Mouse (Mus musculus) spleen, adult 18-20 months (tissue): ENCODE measurements at regions not wholly inside any gene's neighbourhood (a gene's known extent, or its start where the extent isn't known, plus 50 kb on each side); places are given as distances from the start of the nearest gene placed in this dataset.

Source experiments
- DNase-seq, 2 experiments: peaks; one replicate each; pipeline ENCODE4 v3.0.0; 2022; ENCODE audit warnings: mixed read lengths in 2 of 2

GRCm38 (mm10) chr2:30717566-30718328, 85.7 kb downstream of the 1700001O22Rik start:
- DNase-seq, result no peak

GRCm38 (mm10) chr2:30716580-30717565, 86.6 kb downstream of the 1700001O22Rik start:
- DNase-seq, result no peak

DNA sequence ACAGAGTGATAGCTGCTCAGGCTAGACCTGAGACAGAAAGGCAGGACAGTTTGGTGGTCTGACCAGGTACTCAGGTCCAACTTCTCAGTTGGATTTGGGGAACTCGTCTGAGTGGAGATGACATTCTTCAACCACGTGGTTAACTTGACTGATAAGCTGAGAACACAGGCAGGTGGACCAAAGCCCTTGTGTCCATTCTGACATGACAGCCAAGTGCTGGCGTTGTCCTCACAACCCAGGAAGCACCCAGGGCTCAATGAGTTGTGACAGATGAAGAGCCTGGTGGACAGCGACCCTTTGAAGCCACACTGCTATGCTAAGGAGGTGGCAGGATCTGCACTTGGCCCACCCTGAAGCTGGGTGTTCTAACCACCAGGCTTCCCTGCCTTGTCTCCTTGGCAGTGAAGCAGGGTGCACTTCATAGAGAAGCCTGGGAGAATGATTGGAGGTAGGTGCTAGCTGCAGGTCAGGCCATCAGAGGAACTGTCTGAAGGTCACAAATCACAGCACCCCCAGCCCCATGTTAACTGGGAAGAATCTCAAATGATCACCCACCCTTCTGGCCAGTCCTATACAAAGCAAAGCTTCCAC, 87.6 kb downstream of the 1700001O22Rik start:
- no peak for DNase-seq

DNA sequence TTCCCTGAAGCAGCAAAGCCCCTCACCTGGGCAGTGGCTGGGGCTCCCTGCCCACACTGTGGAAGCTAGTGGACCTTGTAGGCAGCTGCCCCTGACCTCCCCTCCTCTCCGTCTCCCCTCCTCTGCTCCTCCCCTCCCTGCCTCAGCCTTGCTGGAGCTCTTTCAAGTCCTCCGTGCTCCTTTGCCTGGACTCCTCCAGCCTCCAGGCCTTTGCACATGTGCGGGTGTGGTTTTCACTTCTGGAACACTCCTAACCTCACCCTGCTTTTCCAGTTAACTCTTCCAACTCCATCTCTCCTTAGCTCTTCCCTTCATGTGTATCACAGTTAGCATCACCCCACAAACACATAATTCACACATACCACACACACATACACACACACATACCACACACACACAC, 89.9 kb downstream of the 1700001O22Rik start:
- no peak for DNase-seq

DNA sequence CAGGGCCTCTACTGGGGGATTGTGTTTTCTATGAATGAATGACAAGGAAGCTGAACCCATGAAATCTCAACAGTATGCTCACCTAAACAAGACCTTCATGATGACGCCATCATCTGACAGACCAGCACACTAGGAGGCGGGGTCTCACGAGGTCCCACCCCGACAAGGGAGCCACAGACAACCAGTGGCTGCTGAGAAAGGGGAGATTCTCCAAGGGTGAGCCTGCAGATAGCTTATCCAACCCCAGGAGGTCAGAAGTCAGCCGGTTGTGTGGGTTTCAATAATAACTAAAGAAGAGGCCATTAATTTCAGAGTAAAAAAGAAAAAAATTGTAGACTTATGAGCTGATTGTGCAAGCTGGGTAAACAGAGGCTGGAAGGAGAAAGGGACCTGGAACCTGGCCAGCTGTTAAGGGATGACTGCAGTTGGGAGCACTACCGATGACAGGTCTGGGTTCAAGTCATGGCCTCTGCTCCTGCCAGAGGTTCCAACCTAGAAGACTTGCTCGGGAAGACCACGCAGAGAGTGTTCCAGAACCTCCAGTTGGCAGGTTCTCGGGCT, 90.5 kb downstream of the 1700001O22Rik start:
- no peak for DNase-seq

GRCm38 (mm10) chr2:30711853-30712498, 91.5 kb downstream of the 1700001O22Rik start:
- peak; percentile 79 to 84 for DNase-seq

GRCm38 (mm10) chr2:30711476-30711852, 92.0 kb downstream of the 1700001O22Rik start:
- no peak for DNase-seq

- DNase-seq, result no peak
Observed at GRCm38 (mm10) chr2:30710895-30711294, 92.6 kb downstream of the 1700001O22Rik start.

- no peak for DNase-seq
Observed at GRCm38 (mm10) chr2:30709386-30709884, 94.0 kb downstream of the 1700001O22Rik start.

- no peak for DNase-seq
Observed at GRCm38 (mm10) chr2:30708762-30709385, 94.6 kb downstream of the 1700001O22Rik start.

GRCm38 (mm10) chr2:30708001-30708683, 95.3 kb downstream of the 1700001O22Rik start:
- peak in 1 of 2 experiments; percentile 52 for DNase-seq

GRCm38 (mm10) chr2:30707099-30708000, 96.1 kb downstream of the 1700001O22Rik start:
- no peak for DNase-seq

DNA sequence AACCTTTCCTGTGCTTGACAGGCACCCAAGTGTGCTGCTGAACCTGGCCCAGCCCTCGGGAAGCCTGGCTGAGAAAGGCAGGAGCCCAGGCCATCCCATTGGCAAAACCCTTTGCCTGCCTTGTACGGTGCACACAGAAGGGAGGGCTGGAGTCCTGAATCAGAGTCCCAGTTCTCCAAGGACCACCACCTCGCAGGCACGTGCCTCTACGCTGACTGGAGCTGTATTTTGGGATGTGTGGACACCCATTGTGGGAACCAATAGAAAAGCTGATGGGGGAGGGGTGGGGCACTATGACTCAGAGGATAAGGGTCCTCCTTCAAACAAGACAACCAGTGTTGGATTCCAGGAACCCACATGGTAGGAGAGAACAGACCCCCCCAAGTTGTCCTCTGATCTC, 97.4 kb downstream of the 1700001O22Rik start:
- DNase-seq, result no peak

GRCm38 (mm10) chr2:30703308-30703707, 100.2 kb downstream of the 1700001O22Rik start:
- no peak for DNase-seq

DNA sequence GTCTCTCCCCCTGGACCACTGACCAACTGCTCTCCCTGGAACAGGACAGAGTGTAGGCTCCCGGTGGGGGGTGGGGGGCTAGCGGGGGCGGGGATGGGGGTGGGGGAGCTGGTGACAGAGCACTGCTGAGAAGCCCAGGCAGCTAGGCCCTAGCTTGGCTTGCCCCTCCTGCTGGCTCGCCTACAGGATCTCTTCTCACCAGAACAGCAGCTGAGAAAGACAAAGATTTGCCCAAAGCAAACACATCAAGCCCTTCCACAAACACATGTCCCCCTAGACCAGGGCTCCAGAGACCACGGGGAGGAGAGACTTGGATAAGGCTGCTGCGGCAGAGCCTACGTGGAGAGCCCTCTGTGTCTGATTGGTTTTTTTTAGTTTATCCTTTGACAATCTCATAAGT, 100.8 kb downstream of the 1700001O22Rik start:
- no peak for DNase-seq

DNA sequence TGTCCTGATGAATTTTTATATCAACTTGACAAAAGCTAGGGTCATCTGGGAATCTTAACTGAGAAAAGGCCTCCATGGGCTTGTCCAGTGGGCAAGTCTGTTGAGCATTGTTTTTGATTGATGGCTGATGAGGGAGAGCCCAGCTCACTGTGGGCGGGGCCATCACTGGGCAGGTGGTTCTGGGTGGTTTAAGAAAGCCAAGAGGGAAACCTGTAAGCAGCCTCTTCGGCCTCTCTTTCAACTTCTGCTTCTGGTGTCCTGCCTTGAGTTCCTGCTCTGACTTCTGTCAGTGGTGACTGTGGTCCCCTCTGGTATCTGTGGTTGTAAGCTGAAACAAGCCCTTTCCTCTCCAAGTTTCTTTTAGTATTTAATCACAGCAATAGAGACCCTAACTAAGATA, 102.6 kb downstream of the 1700001O22Rik start:
- DNase-seq, result no peak

- no peak for DNase-seq
Observed at GRCm38 (mm10) chr2:30700471-30700870, 103.0 kb downstream of the 1700001O22Rik start.

DNA sequence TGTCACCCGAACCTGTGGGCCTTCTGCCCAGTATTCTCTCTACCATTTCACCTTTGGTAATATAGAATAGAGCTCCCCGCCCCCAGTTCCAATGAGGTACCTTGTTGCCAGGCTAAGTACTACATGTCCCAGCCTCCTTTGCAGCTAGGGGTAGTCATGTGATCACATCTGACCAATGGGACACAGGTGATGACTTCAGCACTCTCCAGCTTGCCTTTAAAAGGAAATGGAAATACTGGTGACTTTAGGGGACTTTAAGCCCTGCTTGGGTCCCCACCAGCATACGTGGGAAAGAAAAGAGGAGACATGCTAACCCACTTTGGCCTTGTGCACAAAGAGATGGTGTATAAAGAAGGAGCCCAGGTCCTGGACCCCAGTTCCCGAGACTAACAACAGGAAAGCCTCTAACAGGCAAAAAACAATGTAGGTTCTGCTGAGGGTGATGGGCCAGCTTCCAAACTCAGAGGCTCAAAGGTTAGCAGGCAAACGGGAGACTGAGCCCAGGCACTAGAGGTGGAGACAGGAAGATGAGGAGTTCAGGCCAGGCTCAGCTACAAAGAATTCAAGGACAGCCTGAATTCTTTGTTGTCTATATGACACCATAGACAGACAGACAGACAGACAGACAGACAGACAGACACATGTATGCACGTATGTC, 103.5 kb downstream of the 1700001O22Rik start:
- DNase-seq, result peak; percentile 54 to 70

DNA sequence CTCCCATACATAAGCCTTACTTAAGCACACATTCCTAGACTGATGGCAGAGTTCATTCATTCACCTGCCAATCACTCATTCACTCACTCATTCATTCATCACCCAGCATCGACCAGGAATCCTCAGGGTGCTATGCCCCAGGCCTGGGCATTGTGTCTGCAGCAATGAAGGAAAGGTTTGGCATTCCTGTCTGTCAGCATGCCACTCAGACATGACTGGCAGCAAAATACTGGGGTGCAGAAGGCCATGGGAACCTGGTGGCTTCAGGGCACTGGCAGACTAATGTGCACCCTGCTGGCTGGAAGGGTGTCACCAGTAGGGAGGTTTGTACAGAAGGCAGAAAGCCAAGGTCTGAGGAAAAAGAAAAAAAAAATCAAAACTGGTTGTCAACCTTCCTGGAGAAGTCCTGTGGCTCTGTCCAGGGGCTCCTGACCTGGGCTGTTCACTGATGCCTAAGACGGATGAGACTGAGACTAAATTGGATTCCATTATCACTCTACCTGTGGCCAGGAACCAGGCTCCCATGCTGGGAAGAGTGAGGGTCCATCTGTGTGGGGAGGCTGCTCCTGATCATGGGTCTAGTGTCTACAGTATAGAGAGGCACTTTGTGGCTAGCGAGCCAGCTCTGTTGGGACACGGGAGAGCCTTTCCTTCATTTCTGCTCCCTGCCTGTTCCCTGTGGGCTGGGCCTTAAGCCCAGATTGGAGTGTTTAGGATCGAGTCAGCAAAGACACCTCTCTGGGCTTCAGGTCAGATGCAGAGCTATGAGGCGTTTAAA, 104.1 kb downstream of the Cstad start:
- DNase-seq, result no peak
